Mouse (Mus musculus) megakaryocyte progenitor cell, adult 5-6 weeks (primary cell): ENCODE measurements around the gene Klhdc9. TPM values are rescaled to one million over a fixed set of nuclear protein-coding genes. Genes with fewer than 3 reads are reported as not detected.
"Not testable (repeated sequence)": the region's sequence is repeated elsewhere in the genome, so short reads cannot be mapped to it uniquely, and the experiment has no call there.

Experiments used
- ATAC-seq: replicated peaks from 2 replicates; pipeline ENCODE4 v1.8.0; 2016; ENCODE audit warnings: mild to moderate bottlenecking, moderate TSS enrichment, inconsistent platforms; ENCODE audit not compliant: poor library complexity
- total RNA-seq, 2 experiments: library from RNA; stranded (forward) in 1 of 2; stranded (reverse) in 1 of 2; fragments of 157-497, 149-512 nt in 1 of 2; fragments of 200-1000 nt in 1 of 2; gene quantifications; 2 replicates each; pipeline versions ENCODE4 v1.2.3 to v1.2.4; 2015 to 2017

The Klhdc9 gene
- total RNA-seq, 2 experiments from 2014 or later: 0.33 to 0.96 TPM

DNA sequence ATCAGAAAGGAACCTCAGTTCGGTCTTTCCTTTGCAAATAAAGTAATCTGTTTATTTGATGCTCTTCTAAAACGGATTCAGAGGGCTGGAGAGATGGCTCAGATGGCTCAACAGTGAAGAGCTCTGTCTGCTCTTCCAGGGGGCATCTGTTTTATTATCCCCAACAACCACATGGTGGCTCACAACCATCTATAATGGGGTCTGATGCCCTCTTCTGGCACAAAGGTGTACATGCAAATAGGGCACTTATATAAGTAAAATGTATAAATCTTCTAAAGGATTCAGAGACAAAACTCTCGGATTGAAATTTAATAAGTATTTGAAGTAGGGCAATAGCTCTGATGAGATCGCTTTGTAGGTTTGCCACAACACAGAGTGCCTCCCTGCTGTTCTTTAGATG is 2.2 kb downstream of the Klhdc9 start:
- peak; percentile 39 for ATAC-seq

GRCm38 (mm10) chr1:171356814-171357213 is 3.8 kb downstream of the Klhdc9 start:
- no peak for ATAC-seq

- ATAC-seq: peak; percentile 43
Measured at GRCm38 (mm10) chr1:171355812-171356340, 4.7 kb downstream of the Klhdc9 start.

DNA sequence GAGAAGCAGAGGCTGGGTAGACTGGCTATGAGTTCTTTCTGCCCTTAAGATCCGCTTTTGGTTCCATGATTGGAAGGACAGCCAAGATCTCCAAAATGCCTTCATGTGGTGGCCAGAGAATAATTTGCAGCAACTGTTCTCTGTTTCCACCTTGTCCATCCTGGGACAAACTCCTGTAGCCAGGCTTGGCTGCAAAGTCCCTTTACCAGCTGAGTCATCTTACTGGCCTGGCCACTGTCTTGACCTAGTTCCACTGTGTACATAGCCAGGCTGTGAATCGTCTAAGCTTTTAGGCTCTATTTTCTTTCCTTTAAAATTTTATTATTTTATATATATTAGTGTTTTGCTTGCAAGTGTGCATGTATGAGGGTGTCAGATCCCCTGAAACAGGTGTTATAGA is 11.4 kb downstream of the Klhdc9 start:
- ATAC-seq: no peak

DNA sequence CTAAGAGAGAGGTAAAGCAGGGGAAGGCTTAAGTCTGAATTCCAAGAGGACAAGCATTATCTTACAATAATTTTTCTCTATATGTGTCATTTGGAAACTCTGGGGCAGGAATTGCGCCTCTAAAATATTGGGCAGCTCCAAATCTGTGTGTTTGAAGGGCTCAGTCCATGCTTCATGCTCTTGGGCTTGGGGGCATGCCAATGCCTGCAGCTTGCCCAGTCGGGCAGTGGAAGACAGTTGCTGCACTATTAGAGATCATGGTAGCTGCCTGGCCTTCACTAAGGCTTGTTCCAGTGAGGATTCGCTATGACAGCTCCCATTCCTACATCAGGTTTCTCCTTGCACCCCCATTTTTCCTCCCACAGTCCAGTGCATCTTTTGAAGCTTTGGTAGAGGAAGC is 11.9 kb downstream of the Klhdc9 start:
- ATAC-seq: no peak

- peak; percentile 20; the same call in 1 of the 2 replicates for ATAC-seq
Measured at GRCm38 (mm10) chr1:171346095-171346450, 14.5 kb downstream of the Klhdc9 start.

GRCm38 (mm10) chr1:171345225-171346094 is 15.1 kb downstream of the Klhdc9 start, which contains the start of the genes Nit1 and Pfdn2:
Gene Nit1, minus strand, starts transcription at chr1:171345646.
Gene Pfdn2, plus strand, starts transcription at chr1:171345670.
- peak; percentile 98 for ATAC-seq

GRCm38 (mm10) chr1:171344715-171345114 is 15.9 kb downstream of the Klhdc9 start:
- ATAC-seq: no peak

DNA sequence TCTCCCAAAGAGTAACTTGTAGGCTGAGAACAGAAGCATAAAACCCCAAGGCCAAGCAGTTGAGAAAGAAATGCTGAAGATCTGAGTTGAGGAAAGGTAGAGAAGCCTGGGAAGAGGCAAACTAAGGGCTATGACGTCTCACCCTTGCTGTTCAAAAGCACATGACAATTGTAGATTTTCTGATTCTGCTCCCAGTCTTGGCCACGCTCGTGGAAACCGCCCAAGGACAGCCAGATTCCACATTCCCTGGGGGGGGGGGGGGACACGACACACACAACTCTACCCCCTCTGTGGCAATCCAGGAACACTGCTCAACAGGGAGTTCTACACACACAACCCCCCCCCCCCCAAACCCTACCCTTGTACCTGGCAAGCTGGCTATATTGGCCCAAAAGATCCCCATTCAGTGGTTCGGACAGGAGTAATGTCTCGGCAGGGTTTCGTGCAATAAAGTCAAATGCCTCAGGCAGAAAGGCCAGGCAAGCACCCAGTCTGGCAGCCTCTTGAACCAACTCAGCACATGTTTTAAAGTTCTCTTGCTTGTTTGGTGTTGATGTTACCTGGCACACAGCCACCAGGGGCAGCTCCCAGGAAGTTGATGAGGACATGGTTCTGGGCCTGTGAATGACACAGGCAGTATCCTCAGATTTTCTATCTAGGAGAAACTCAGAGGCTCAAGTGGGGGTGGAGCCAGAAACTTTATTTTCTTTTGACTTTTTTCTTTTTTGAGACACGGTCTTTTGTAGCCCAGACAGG is 16.5 kb downstream of the Klhdc9 start:
- peak; percentile 10; the same call in 1 of the 2 replicates for ATAC-seq

DNA sequence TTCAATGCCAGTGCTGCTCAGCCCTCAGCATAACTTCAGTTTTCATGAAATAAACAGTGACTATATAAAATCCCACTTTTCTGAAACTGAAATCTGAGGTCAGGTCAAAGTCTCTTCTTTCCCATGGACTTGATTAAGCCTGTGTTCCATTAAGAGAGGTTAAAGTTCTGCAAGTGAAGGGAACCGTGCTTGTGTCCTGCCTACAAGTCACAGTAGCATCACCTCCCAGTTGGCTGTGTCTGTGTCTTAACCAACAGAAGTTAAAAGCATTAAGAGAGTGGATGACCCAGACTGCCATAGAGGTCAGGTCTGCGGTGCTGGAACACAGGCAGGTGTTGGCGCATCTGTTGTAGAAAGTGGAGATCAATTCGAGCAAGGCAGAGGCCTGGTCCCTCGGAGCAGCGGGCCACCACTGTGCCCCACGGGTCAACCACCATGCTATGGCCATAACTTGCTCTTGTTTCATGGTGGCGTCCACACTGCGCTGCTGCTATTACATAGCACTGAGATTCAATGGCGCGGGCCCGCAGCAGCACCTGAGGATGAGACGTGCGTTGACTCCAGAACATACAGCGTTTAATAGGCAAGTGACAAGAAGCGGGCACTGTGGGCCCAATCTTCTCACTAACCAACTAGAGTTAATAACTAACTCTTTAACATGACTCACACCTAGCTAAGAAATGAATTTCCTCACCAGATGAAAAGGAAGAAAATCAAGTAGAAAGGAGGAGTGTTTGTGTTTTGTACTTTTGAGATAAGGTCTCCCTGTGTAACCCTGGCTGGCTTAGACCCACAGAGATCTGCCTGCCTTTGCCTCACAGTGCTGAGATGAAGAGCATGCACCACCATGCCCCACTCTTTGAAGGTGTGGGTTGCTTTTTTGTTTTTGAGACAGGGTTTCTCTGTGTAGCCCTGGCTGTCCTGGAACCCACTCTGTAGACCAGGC is 18.1 kb downstream of the Klhdc9 start:
- no peak for ATAC-seq

DNA sequence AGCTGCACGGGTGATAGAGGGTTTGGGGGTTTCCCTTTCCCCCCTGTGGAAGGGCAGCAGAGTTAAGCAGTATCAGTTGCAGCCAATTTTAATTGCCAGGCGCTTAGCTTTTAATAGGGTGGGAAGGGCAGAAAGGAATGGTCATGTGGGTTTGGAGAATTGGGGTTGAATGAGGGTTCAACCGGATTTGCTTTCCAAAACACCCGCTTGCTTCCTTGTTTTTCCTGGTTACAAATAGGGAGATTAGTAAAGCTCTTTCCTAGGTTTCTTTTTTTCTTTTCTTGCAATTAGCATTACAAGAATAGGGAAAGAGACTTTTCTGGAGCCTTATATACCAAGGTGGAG is 30.4 kb downstream of the Klhdc9 start:
- no peak for ATAC-seq

DNA sequence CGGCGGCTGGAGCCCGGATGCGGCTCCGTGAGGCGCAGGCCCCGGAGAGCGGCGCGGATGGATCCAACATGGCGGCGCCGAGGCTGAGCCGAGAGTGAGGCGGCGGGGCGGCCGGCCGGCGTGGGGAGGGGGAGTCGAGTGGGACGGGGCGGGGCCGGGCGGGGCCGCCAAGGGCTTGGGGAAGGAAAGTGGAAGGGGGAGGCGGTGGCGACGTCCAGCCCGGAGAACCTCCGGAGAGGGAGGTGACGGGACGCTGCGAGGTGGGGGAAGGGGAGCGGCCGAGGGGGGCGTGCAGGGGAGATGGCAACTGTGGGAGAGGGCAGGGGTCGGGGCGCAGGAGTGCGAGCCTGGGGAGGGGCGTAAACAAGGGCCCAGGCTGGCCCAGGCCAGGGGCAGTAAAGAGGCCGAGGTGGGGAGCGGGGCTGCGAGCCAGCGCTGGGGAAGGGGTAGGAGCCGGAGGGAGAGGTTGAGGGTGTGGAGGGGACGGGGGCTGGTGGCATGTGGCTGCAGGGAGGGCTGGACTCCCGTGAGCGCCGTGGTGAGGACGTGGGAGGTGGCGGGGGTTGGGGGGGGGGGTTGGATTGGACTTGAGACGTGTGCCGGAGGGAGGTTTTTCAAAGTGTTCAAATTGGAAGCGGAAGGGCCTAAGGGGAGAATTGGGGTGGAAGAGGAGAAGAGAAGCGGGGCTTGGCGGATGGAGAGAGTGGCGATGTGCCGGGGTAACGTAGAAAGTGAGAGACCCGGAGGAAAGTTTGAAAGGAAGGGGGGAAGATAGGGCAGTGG is 31.0 kb downstream of the Klhdc9 start:
- peak; percentile 56 for ATAC-seq

DNA sequence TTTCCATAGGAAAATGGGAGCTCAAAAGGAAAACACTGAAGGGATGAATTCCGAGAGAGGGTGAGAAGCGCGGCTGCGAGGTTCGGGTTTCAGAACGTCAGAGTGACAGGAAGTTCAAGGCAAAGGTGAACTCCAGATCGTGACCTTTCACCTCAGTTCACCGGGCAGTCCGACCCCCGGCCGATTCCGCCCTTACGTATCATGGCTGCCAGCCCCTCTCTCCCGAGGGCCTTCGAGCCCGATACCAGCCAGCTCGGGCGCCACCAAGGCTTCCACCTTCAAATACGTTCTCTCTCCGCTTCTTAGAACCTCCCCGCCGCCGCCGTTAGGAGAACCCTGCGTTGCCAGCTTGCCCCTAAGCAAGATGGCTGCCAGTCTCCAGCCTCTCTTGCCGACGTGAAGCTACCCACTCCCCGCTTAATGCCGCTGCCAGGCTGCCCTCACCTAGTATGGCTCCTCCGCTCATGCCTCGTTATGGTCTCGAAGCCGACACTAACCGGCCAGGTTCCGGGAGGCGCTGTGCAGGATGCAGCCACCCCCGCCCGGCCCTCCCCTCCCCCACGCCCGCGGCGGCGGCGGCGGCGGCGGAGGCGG is 31.7 kb downstream of the Klhdc9 start, which contains the start of gene Dedd:
Dedd (plus strand) TSS at position 307 of the 594 bp plus-strand sequence.
- ATAC-seq: peak; percentile 85

GRCm38 (mm10) chr1:171328244-171328643 is 32.4 kb downstream of the Klhdc9 start:
- no peak for ATAC-seq

- ATAC-seq: not testable (repeated sequence)
Measured at GRCm38 (mm10) chr1:171326588-171326987, 34.0 kb downstream of the Klhdc9 start.

DNA sequence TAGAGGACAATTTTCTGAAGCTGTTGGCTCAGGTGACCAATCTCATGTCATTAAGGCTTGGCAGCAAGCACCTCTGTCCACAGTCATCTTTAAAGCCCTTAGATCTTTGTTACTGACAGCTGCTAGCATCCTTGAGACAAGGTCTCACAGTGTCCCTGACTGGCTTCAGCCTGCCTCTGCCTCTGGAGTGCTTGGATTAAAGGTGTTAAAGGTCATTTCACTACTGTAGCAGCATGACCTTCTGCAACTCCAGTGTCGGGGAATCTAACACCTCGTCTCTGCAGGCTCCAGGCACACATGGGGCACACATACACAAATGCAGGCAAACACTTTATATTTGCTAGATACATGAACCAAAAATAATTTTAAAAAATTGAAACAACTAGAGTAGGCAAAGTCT is 35.0 kb downstream of the Klhdc9 start:
- ATAC-seq: no peak

DNA sequence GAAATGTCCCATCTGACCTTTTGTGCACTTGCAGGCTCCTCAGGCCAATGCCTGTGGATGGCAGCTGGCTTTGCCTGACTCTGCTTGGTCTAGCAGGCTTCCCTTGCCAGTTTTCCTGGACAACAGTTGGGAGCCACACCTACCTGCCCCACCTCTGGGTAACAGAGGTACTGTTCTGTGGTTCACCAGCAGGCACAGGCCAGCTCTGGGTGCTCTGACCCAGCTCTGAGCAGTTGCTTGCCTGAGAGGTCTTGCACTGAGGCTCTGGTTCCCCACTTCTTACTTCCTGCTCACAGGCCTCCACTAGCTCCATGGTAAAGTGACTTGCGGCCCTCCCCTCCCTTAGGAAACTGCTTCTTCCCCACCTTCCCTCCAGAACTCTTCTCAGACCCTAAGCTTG is 38.6 kb downstream of the Klhdc9 start:
- peak; percentile 64 for ATAC-seq

DNA sequence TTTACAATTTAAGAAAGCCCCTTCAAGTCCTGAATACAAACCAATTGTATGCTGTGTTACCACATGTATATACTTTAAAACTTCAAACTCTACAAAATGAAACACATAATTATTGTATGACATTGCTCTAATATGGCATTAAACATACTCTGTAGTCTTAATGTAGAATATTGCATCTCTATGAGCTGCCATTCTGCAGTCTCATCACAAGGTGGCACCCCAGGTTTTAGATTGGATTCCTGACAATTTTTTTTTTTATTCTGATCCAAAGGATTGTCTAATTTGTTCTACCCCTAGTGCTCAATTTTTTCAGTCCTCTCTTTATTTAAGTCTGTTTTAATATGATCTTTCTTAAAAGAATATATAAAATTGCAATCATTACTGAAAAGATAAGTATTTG is 39.2 kb downstream of the Klhdc9 start:
- peak; percentile 90 for ATAC-seq

DNA sequence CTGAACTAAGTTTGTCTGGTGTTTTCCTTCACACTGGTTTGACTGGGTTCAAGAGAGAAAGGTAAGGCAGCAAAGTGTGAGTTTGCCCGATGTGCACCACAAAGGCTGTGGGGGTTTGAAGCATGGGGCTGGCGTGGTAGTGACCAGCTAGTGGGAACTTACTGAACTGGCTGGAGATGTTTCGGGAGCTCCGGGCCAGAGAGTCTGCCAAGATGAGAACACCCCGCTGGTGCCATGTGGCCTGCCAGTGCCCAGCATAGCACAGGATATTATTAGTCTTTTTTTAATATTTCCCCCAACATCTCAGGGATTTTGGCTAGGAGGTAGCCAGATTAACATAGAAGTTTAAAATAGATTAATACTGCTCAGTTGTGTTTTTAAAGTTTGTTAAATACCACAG is 40.4 kb downstream of the Klhdc9 start:
- ATAC-seq: no peak
